Mouse (Mus musculus) limb, embryonic 14.5 days (tissue): ENCODE data around the gene Bspry. TPM values are rescaled to one million over a fixed set of nuclear protein-coding genes. Genes with fewer than 3 reads are reported as not detected.

Source experiments
- ATAC-seq: fragments of 200-750 bp; cut with Nextera tagmentation; 2 replicates; pipeline ENCODE4 v1.8.0; 2017; ENCODE audit warnings: low read depth, moderate number of reproducible peaks, moderate TSS enrichment; ENCODE audit not compliant: low FRiP score
- DNase-seq: peaks from one replicate; pipeline ENCODE4 v3.0.0-alpha.2; 2015; ENCODE audit warnings: low spot score
- H3K27ac ChIP-seq: fragments of 300-500 bp; sonication (generic); replicated peaks from 2 replicates; pipeline ENCODE4 v1.5.1; 2014; ENCODE audit warnings: low read depth, mild to moderate bottlenecking, low read length, moderate library complexity, mixed read lengths
- H3K27me3 ChIP-seq: fragments of 300-500 bp; sonication (generic); 2 replicates; pipeline ENCODE4 v1.6.1; 2014; ENCODE audit warnings: low read length, mixed read lengths; ENCODE audit not compliant: control insufficient read depth, insufficient read depth
- H3K36me3 ChIP-seq: fragments of 300-500 bp; sonication (generic); 2 replicates; pipeline ENCODE4 v1.6.1; 2014; ENCODE audit warnings: mild to moderate bottlenecking, low read length, moderate library complexity, mixed read lengths; ENCODE audit not compliant: control insufficient read depth, insufficient read depth
- H3K4me1 ChIP-seq: fragments of 300-500 bp; sonication (generic); 2 replicates; pipeline ENCODE4 v1.6.1; 2014; ENCODE audit warnings: antibody characterized with exemption, low read length, mixed read lengths; ENCODE audit not compliant: control insufficient read depth, insufficient read depth
- H3K4me2 ChIP-seq: fragments of 300-500 bp; sonication (generic); replicated peaks from 2 replicates; pipeline ENCODE4 v1.6.1; 2014; ENCODE audit warnings: low read depth, mild to moderate bottlenecking, low read length, moderate library complexity; ENCODE audit not compliant: severe bottlenecking
- H3K4me3 ChIP-seq: fragments of 300-500 bp; sonication (generic); replicated peaks from 2 replicates; pipeline ENCODE4 v1.5.1; 2014; ENCODE audit warnings: low read length
- H3K9ac ChIP-seq: fragments of 300-500 bp; sonication (generic); 2 replicates; pipeline ENCODE4 v1.6.1; 2014; ENCODE audit warnings: mild to moderate bottlenecking, low read depth, low read length, moderate library complexity; ENCODE audit not compliant: severe bottlenecking
- H3K9me3 ChIP-seq: fragments of 300-500 bp; sonication (generic); 2 replicates; pipeline ENCODE4 v1.6.1; 2016; ENCODE audit warnings: low read length; ENCODE audit not compliant: control insufficient read depth
- POLR2A ChIP-seq: fragments of 200-500 bp; IDR thresholded peaks from 2 replicates; pipeline ENCODE4 v1.8.0; 2012; ENCODE audit warnings: inconsistent platforms, mild to moderate bottlenecking, moderate library complexity, borderline replicate concordance; ENCODE audit not compliant: insufficient read depth, insufficient read length; ENCODE audit errors: extremely low read depth
- WGBS: fragments of 180-500 bp; shearing (Covaris S2); extraction: QIAGEN DNeasy Blood & Tissue Kit; methylation state at CpG from one replicate; pipeline ENCODE4 v1.1.7; 2014; 5-methylcytosine and 5-hydroxymethylcytosine counted together
- polyA plus RNA-seq, 2 experiments: library from polyadenylated mRNA; depleted of rRNA in 1 of 2; stranded (reverse) in 1 of 2; unstranded in 1 of 2; fragments of >200 nt; fragmentation: Nextera tagmentation in 1 of 2; extraction: Ambion mirVana in 1 of 2; gene quantifications; 2 replicates each; pipeline versions ENCODE4 v1.2.1 to v1.2.3; 2012 to 2014

Gene Bspry
- polyA plus RNA-seq, 2 experiments = 7.4 to 13.3 TPM

GRCm38 (mm10) chr4:62508839-62509238 lies 29.0 kb downstream of the Bspry start:
- no peak for TF ChIP-seq POLR2A
- 90% methylated on average over 5 of the region's 5 CpGs for WGBS
- H3K4me2 ChIP-seq = no peak overlapping the region
- no peaks in the 10 kb centered on the region for H3K4me1 ChIP-seq
- no peak overlapping the region for H3K9ac ChIP-seq
- no peaks in the 10 kb centered on the region for H3K9me3 ChIP-seq
- H3K27me3 ChIP-seq = no peaks in the 10 kb centered on the region
- H3K27ac ChIP-seq = no peak overlapping the region
- peaks cover 71% of the 10 kb centered on the region for H3K36me3 ChIP-seq
- DNase-seq (no peak), ATAC-seq (no peak)
- no peak overlapping the region for H3K4me3 ChIP-seq

GRCm38 (mm10) chr4:62509946-62510345 lies 30.1 kb downstream of the Bspry start:
- ATAC-seq (no peak), DNase-seq (no peak)
- no peaks in the 10 kb centered on the region for H3K4me1 ChIP-seq
- H3K27ac ChIP-seq = no peak overlapping the region
- no peak overlapping the region for H3K4me3 ChIP-seq
- WGBS = 88% methylated on average over 11 of the region's 11 CpGs
- no peak overlapping the region for H3K4me2 ChIP-seq
- no peaks in the 10 kb centered on the region for H3K27me3 ChIP-seq
- peaks cover 74% of the 10 kb centered on the region for H3K36me3 ChIP-seq
- H3K9me3 ChIP-seq = no peaks in the 10 kb centered on the region
- TF ChIP-seq POLR2A = no peak
- no peak overlapping the region for H3K9ac ChIP-seq

GRCm38 (mm10) chr4:62513998-62514506 lies 34.2 kb downstream of the Bspry start:
- Histone ChIP-seq H3K27me3 (no peaks in the 10 kb centered on the region), H3K27ac (no peak overlapping the region), H3K4me2 (no peak overlapping the region), H3K36me3 (peaks cover 51% of the 10 kb centered on the region), H3K9ac (no peak overlapping the region), H3K4me1 (peaks cover 17% of the 10 kb centered on the region), H3K9me3 (no peaks in the 10 kb centered on the region), H3K4me3 (no peak overlapping the region)
- DNase-seq (no peak), ATAC-seq (no peak)
- no peak for TF ChIP-seq POLR2A
- 59% methylated on average over 11 of the region's 11 CpGs for WGBS

- Histone ChIP-seq H3K36me3 (peaks cover 42% of the 10 kb centered on the region), H3K9ac (no peak overlapping the region), H3K27ac (no peak overlapping the region), H3K4me3 (no peak overlapping the region), H3K9me3 (no peaks in the 10 kb centered on the region), H3K27me3 (no peaks in the 10 kb centered on the region), H3K4me1 (peaks cover 19% of the 10 kb centered on the region), H3K4me2 (no peak overlapping the region)
- DNase-seq = no peak
- WGBS = 79% methylated on average over 7 of the region's 7 CpGs
- TF ChIP-seq POLR2A = no peak
- no peak for ATAC-seq
These were observed 35.1 kb downstream of the Bspry start for GRCm38 (mm10) chr4:62514995-62515394.

- no peak for ATAC-seq
- no peak overlapping the region for H3K9ac ChIP-seq
These were observed 35.6 kb downstream of the Bspry start for GRCm38 (mm10) chr4:62515490-62515889.

GRCm38 (mm10) chr4:62516079-62516478 lies 36.2 kb downstream of the Bspry start:
- TF ChIP-seq POLR2A = no peak
- WGBS = 46% methylated on average over 2 of the region's 2 CpGs
- Histone ChIP-seq H3K9ac (no peak overlapping the region), H3K36me3 (peaks cover 31% of the 10 kb centered on the region), H3K4me1 (peaks cover 22% of the 10 kb centered on the region), H3K4me2 (no peak overlapping the region), H3K27me3 (no peaks in the 10 kb centered on the region), H3K27ac (no peak overlapping the region), H3K4me3 (no peak overlapping the region), H3K9me3 (no peaks in the 10 kb centered on the region)
- ATAC-seq (no peak), DNase-seq (no peak)

More at GRCm38 (mm10) chr4:62515490-62515889, 35.6 kb downstream of the Bspry start:
- 82% methylated on average over 3 of the region's 3 CpGs for WGBS
- Histone ChIP-seq H3K9me3 (no peaks in the 10 kb centered on the region), H3K4me2 (no peak overlapping the region), H3K4me1 (peaks cover 21% of the 10 kb centered on the region), H3K27me3 (no peaks in the 10 kb centered on the region), H3K4me3 (no peak overlapping the region), H3K36me3 (peaks cover 37% of the 10 kb centered on the region), H3K27ac (no peak overlapping the region)
- TF ChIP-seq POLR2A = no peak
- no peak for DNase-seq
